Mouse (Mus musculus): ENCODE measurements at regions not wholly inside any gene's neighbourhood (a gene's known extent, or its start where the extent isn't known, plus 50 kb on each side); places are given as distances from the start of the nearest gene placed in this dataset.
A peak's percentile ranks its signal among the peaks of the same experiment; 100 is the strongest.

- DNase-seq, result no peak
These were observed 131.7 kb upstream of the Hs6st1 start for GRCm38 (mm10) chr1:35936362-35937093.

GRCm38 (mm10) chr1:35940236-35940635 is 128.0 kb upstream of the Hs6st1 start:
- DNase-seq, result no peak

- no peak for DNase-seq
These were observed 126.5 kb upstream of the Hs6st1 start for GRCm38 (mm10) chr1:35941642-35942077.

GRCm38 (mm10) chr1:35942222-35942621 is 126.0 kb upstream of the Hs6st1 start:
- no peak for DNase-seq

- no peak for DNase-seq
These were observed 124.4 kb upstream of the Hs6st1 start for GRCm38 (mm10) chr1:35943800-35944199.

- no peak for DNase-seq
These were observed 123.8 kb upstream of the Hs6st1 start for GRCm38 (mm10) chr1:35944376-35944775.

GRCm38 (mm10) chr1:35944849-35945248 is 123.4 kb upstream of the Hs6st1 start:
- DNase-seq, result no peak

- no peak for DNase-seq
These were observed 122.6 kb upstream of the Hs6st1 start for GRCm38 (mm10) chr1:35945596-35945995.

GRCm38 (mm10) chr1:35948104-35948503 is 120.1 kb upstream of the Hs6st1 start:
- DNase-seq, result no peak

GRCm38 (mm10) chr1:35951082-35951481 is 117.1 kb upstream of the Hs6st1 start:
- no peak for DNase-seq

GRCm38 (mm10) chr1:35953721-35954120 is 114.5 kb upstream of the Hs6st1 start:
- no peak for DNase-seq

- no peak for DNase-seq
These were observed 110.5 kb upstream of the Hs6st1 start for GRCm38 (mm10) chr1:35957425-35958372.

GRCm38 (mm10) chr1:35959729-35960128 is 108.5 kb upstream of the Hs6st1 start:
- no peak for DNase-seq

GRCm38 (mm10) chr1:35960844-35961243 is 107.4 kb upstream of the Hs6st1 start:
- no peak for DNase-seq

- DNase-seq, result no peak
These were observed 106.3 kb upstream of the Hs6st1 start for GRCm38 (mm10) chr1:35961923-35962322.

GRCm38 (mm10) chr1:35968489-35968888 is 99.7 kb upstream of the Hs6st1 start:
- no peak for DNase-seq

- no peak for DNase-seq
These were observed 96.6 kb upstream of the Hs6st1 start for GRCm38 (mm10) chr1:35971435-35972189.

- no peak for DNase-seq
These were observed 96.0 kb upstream of the Hs6st1 start for GRCm38 (mm10) chr1:35972190-35972584.

GRCm38 (mm10) chr1:35973386-35973785 is 94.8 kb upstream of the Hs6st1 start:
- peak; percentile 15 for DNase-seq

GRCm38 (mm10) chr1:35975611-35976208 is 92.5 kb upstream of the Hs6st1 start:
- no peak for DNase-seq

- DNase-seq, result no peak
These were observed 91.7 kb upstream of the Hs6st1 start for GRCm38 (mm10) chr1:35976528-35976927.

- no peak for DNase-seq
These were observed 90.1 kb upstream of the Hs6st1 start for GRCm38 (mm10) chr1:35978116-35978515.

GRCm38 (mm10) chr1:35978766-35979165 is 89.4 kb upstream of the Hs6st1 start:
- no peak for DNase-seq
